Mouse (Mus musculus) urinary bladder, postnatal 4 days (tissue): ENCODE measurements around the gene Eri3.

Experiments
- DNase-seq, 2 experiments: peaks; one replicate each; pipeline ENCODE4 v3.0.0; 2021 to 2022; ENCODE audit warnings: low spot score in 2 of 2

Eri3 gene

GRCm38 (mm10) chr4:117550140-117550851, at the start of gene Eri3:
Gene Eri3, plus strand, starts transcription at chr4:117550365.
- DNase-seq = peak; percentile 97 to 98

GRCm38 (mm10) chr4:117518246-117518645, 31.9 kb upstream of the Eri3 start:
- no peak for DNase-seq

GRCm38 (mm10) chr4:117521350-117521749, 28.8 kb upstream of the Eri3 start:
- no peak for DNase-seq

- no peak for DNase-seq
Observed at GRCm38 (mm10) chr4:117525990-117526389, 24.2 kb upstream of the Eri3 start.

GRCm38 (mm10) chr4:117527116-117527899, 22.9 kb upstream of the Eri3 start:
- no peak for DNase-seq

- DNase-seq = no peak
Observed at GRCm38 (mm10) chr4:117527952-117528351, 22.2 kb upstream of the Eri3 start.

- no peak for DNase-seq
Observed at GRCm38 (mm10) chr4:117529843-117530242, 20.3 kb upstream of the Eri3 start.

GRCm38 (mm10) chr4:117535496-117536200, 14.5 kb upstream of the Eri3 start:
- no peak for DNase-seq

- DNase-seq = no peak
Observed at GRCm38 (mm10) chr4:117537002-117537401, 13.2 kb upstream of the Eri3 start.

- no peak for DNase-seq
Observed at GRCm38 (mm10) chr4:117539329-117539980, 10.7 kb upstream of the Eri3 start.

- no peak for DNase-seq
Observed at GRCm38 (mm10) chr4:117540571-117540970, 9.6 kb upstream of the Eri3 start.

- DNase-seq = no peak
Observed at GRCm38 (mm10) chr4:117545448-117545847, 4.7 kb upstream of the Eri3 start.

GRCm38 (mm10) chr4:117546616-117547015, 3.5 kb upstream of the Eri3 start:
- no peak for DNase-seq

GRCm38 (mm10) chr4:117549576-117549975, 589 bp upstream of the Eri3 start:
- DNase-seq = no peak

- no peak for DNase-seq
Observed at GRCm38 (mm10) chr4:117551144-117552000, 1.2 kb downstream of the Eri3 start.

- DNase-seq = no peak
Observed at GRCm38 (mm10) chr4:117555495-117555894, 5.3 kb downstream of the Eri3 start.

- DNase-seq = no peak
Observed at GRCm38 (mm10) chr4:117556372-117556771, 6.2 kb downstream of the Eri3 start.

- no peak for DNase-seq
Observed at GRCm38 (mm10) chr4:117557068-117557645, 7.0 kb downstream of the Eri3 start.

- no peak for DNase-seq
Observed at GRCm38 (mm10) chr4:117563967-117564366, 13.8 kb downstream of the Eri3 start.

GRCm38 (mm10) chr4:117568846-117569245, 18.7 kb downstream of the Eri3 start:
- DNase-seq = no peak

- no peak for DNase-seq
Observed at GRCm38 (mm10) chr4:117570964-117571363, 20.8 kb downstream of the Eri3 start.
